Mouse (Mus musculus): ENCODE measurements around the gene Arl16. TPM values are rescaled to one million over a fixed set of nuclear protein-coding genes. Genes with fewer than 3 reads are reported as not detected.
"Not testable (repeated sequence)": the region's sequence is repeated elsewhere in the genome, so short reads cannot be mapped to it uniquely, and the experiment has no call there.

The Arl16 gene
- 10 to 100 TPM; 10.1 to 12.0 TPM for total RNA-seq (2021)
- long read RNA-seq, experiment 1, transcript Arl16-201 (5 exons, 911 nt), result major isoform, 12 of 15 reads
- long read RNA-seq, experiment 1, partial matches to known transcripts, result 0 of 15 reads
- long read RNA-seq, experiment 1, other reads (novel, unspliced or antisense), result 1 of 15 reads
- long read RNA-seq, experiment 2, partial matches to known transcripts, result 0 of 4 reads
- long read RNA-seq, experiment 2, other reads (novel, unspliced or antisense), result 0 of 4 reads

- DNase-seq, result peak; percentile 94 to 97
Observed at GRCm38 (mm10) chr11:120467051-120467735, at the start of gene Arl16. TSS of gene Arl16 (minus strand) at chr11:120467607.

- DNase-seq, result no peak
Observed at GRCm38 (mm10) chr11:120517147-120517546, 49.7 kb upstream of the Arl16 start.

- peak; percentile 88 to 96 for DNase-seq
Observed at GRCm38 (mm10) chr11:120515611-120516010, 48.2 kb upstream of the Arl16 start.

DNA sequence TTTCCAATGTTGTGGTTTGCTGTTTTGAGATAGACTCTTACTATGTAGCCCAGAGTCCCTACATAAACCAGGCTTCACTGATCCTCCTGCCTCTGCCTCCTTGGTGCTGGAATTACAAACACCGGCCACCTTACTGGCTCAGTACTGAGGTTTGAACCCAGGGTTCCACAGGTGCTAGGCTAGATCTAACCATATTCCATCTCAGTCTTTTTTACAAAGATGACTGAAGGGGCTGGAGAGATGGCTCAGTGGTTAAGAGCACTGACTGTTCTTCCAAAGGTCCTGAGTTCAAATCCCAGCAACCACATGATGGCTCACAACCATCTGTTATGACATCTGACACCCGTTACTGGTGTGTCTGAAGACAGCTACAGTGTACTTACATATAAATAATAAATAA lies 46.9 kb upstream of the Arl16 start:
- DNase-seq, result not testable (repeated sequence)

- DNase-seq, result no peak
Observed at GRCm38 (mm10) chr11:120512790-120513453, 45.5 kb upstream of the Arl16 start.

GRCm38 (mm10) chr11:120510375-120511030 lies 43.1 kb upstream of the Arl16 start:
- peak in 1 of 2 experiments; percentile 35 for DNase-seq

GRCm38 (mm10) chr11:120509940-120510339 lies 42.5 kb upstream of the Arl16 start:
- no peak for DNase-seq

DNA sequence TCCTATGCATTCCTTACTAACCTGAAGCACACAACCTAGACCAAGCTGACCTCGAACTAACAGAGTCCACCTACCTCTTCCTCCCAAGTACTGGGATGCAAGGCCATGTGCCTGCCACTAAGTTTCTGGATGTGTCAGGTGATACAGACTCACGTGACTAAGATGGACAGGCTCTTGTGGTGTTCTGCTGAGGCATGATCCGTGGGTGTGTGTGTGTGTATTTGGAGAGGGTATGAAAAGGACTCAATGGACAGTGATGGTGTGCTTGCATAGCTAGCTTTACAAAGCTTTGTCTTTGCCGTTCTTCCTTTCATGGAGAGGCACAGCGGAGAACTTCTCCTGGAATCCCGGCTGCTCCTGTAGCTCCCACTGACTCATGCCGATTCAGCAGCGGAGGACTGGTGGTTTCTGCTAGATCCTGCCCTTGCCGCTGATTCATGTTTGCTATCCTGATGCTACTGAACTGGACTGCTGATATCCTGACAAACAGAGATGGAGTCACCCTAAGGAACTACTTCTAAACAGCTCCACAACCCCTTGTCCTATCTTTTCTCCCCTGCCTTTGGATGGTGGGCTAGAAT lies 41.0 kb upstream of the Arl16 start:
- no peak for DNase-seq

DNA sequence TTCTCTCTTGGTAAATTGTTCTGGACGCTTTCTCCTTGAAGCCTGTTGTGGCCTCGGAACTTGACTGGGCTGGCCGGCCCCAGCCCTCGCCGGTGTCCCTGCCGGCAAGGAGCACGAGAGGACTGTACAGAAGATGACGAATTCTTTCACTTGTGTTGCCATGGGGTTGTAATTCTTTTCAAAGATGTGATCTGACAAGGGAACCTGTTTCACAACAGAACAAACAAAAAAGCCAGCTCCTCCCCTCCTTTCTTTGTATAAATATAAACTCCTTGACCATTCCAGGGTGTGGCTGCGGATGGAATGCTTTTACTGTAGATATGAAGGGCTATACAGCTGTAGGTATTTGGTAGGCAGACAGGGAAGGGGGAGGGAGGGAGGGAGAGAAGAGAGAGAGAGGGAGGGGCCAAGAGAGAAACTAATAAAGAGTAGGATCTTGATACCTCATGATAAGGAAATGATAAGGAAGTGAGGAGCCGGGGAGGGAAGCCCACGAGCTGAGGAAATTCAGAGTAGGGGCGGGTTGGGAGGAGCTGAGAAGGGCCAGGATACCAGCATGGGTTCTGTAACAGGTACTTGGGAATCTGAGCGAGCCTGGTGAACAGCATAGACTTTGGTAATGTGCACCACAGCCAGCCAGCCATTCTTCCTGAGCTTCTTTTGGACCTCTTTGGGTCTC lies 40.3 kb upstream of the Arl16 start:
- no peak for DNase-seq

DNA sequence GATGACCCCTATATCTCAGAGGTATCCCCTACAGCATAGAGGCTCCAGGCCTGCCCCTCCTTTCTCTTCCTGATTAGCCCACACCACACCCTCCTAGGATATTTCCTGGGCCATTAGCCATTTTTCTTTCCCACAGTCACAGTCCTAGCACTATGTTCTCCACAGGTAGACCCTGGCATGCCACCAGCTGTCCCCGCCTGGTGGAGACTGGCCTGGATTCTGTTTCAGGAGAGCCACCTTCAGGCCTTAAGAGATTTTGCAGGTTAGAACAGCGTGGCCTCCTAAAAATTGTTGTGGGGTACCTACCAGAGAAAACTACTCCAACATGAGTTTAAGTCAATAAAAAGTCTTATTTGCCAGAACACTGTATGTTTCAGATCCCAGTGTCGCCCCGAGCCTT lies 39.5 kb upstream of the Arl16 start:
- no peak for DNase-seq

DNA sequence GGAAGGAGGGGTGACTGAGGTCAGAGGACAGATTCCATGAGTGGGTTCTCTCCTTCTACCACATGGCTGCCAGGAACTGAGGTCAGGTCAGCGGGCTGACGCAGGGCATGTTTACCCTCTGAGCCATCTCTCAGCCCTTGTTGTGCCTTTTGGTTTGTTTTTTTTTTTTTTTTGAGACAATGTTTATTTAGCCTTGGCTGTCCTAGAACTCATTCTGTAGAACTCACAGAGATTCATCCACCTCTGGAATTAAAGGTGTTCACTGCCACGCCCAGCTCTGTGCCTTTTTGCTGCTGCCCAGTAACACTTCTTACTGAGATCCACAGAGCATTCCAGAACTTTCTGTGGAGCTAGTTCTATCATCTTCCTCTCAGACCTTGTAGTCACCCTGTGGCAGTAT lies 38.3 kb upstream of the Arl16 start:
- DNase-seq, result no peak

- DNase-seq, result no peak
Observed at GRCm38 (mm10) chr11:120501701-120502100, 34.3 kb upstream of the Arl16 start.

GRCm38 (mm10) chr11:120501018-120501417 lies 33.6 kb upstream of the Arl16 start:
- DNase-seq, result no peak

GRCm38 (mm10) chr11:120500357-120500756 lies 33.0 kb upstream of the Arl16 start:
- DNase-seq, result no peak

GRCm38 (mm10) chr11:120499894-120500293 lies 32.5 kb upstream of the Arl16 start:
- no peak for DNase-seq

GRCm38 (mm10) chr11:120498891-120499290 lies 31.5 kb upstream of the Arl16 start:
- no peak for DNase-seq

DNA sequence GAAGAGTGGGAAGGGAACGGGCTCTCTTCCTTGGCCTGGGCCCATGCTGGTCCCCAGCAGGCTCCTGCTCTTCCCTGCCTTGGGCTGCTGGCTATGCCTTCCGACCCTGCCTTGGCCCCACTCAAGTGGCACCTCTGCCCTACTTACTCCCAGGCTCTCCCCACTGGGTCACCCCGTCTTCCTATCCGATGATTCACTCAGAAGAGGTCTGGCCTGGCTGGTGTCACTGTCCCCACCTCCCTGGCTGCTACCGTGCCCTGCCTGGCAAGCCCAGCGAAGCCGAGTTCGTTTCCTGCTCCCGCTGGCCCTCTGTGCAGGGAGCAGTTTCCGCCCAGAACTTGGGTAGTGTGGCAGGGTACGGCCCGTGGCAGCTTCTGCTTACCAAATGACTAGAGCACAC lies 30.8 kb upstream of the Arl16 start:
- DNase-seq, result no peak

DNA sequence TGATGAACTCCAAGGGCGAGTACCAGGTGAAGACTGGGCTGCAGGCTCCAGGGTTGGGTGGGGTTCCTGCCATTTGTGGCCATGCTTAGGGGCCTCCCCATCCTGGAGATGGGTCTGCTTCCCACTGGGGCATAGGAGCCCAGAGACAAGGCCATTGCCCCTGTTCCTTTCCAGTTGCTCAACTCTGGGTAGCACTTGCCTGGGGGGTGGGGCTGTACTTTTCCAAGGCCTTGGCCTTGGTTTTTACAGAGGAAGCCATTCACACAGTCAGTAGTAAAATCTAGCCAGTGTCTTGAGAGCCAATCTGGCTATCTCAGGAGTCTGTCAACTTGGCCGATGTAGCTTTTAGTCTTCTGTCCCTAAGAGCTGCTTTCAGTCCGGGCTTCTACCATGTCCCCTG lies 30.0 kb upstream of the Arl16 start:
- DNase-seq, result no peak

DNA sequence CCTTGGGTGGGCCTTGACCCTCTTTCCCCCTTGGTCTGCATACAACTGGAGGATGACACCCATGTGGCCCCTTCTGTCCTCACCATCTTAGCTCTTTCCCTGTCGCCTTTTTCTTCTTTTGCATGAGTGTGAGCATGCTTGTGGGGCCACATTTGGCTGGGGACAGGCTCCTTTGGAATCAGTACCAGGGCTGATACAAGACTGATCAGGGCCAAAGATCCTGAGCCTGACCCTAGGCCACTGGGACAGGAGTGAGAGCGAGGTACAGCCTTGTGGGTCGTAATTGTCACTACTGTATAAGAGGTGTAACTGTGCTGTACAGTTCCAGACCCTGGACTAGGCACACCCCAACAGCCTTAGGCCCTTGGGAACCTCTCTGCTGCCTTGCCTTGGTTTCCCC lies 26.5 kb upstream of the Arl16 start:
- no peak for DNase-seq

GRCm38 (mm10) chr11:120493351-120493750 lies 25.9 kb upstream of the Arl16 start:
- DNase-seq, result no peak

DNA sequence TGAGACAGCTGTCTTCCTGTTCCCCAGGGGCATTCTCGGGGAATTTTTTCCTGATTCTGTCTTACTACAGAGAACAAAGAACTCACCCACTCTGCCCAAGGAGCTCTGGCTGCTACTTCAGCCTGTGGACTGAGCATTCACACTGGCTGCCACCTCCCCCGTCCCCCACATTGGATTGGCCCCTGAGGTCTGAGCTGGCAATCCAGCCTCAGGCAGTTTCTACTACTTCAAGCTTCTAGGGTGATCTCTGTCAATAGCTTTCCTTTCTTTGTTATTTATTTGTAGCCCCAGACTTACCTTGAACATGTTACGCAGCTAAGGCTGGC lies 25.4 kb upstream of the Arl16 start:
- no peak for DNase-seq
